Mouse (Mus musculus): ENCODE measurements around the gene Copg1. TPM values are rescaled to one million over a fixed set of nuclear protein-coding genes. Genes with fewer than 3 reads are reported as not detected.

Copg1 gene
- polyA plus RNA-seq, 1 experiment from 2014 or later: 190 TPM

GRCm38 (mm10) chr6:87898028-87898427 lies 10.4 kb downstream of the Copg1 start:
- peaks cover 88% of the 10 kb centered on the region for H3K36me3 ChIP-seq (ENCODE audit: insufficient read depth, low read length)
- H3K4me2 ChIP-seq (replicated peaks; ENCODE audit: low read depth, low read length): no peak overlapping the region
- H3K4me1 ChIP-seq (ENCODE audit: insufficient read depth, low read length): no peaks in the 10 kb centered on the region
- H3K27ac ChIP-seq (ENCODE audit: low read length): no peak overlapping the region
- ATAC-seq (ENCODE audit: low FRiP score, low TSS enrichment): no peak
- 95% methylated on average over 10 of the region's 10 CpGs for WGBS
- H3K9ac ChIP-seq (replicated peaks; ENCODE audit: low read length): no peak overlapping the region
- H3K9me3 ChIP-seq (ENCODE audit: low read length): no peaks in the 10 kb centered on the region
- H3K4me3 ChIP-seq (ENCODE audit: low read length): no peak overlapping the region
- no peaks in the 10 kb centered on the region for H3K27me3 ChIP-seq (ENCODE audit: insufficient read depth, low read length)

DNA sequence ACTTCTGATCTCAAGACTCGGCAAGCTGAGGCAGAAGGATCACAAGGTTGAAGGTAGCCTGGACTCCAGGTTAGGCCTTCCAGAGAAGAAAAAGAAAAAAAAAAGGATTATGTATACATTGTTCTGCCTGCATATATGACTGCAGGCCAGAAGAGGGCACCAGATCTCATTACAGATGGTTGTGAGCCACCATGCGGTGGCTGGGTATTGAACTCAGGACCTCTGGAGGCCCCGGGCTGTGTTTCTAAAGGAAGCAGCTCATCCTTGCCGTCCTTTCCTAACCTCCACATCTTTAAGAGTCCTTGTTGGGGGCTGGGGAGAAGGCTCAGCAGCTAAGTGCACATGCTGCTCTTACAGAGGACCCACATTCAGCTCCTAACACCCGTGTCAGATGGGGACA lies 19.0 kb downstream of the Copg1 start:
- Histone ChIP-seq H3K27ac (ENCODE audit: low read length) (no peak overlapping the region), H3K9me3 (ENCODE audit: low read length) (no peaks in the 10 kb centered on the region), H3K9ac (replicated peaks; ENCODE audit: low read length) (no peak overlapping the region), H3K27me3 (ENCODE audit: insufficient read depth, low read length) (no peaks in the 10 kb centered on the region), H3K36me3 (ENCODE audit: insufficient read depth, low read length) (peaks cover 81% of the 10 kb centered on the region), H3K4me1 (ENCODE audit: insufficient read depth, low read length) (no peaks in the 10 kb centered on the region), H3K4me2 (replicated peaks; ENCODE audit: low read depth, low read length) (no peak overlapping the region), H3K4me3 (ENCODE audit: low read length) (no peak overlapping the region)
- no peak for ATAC-seq (ENCODE audit: low FRiP score, low TSS enrichment)
- 70% methylated on average over 5 of the region's 5 CpGs for WGBS

DNA sequence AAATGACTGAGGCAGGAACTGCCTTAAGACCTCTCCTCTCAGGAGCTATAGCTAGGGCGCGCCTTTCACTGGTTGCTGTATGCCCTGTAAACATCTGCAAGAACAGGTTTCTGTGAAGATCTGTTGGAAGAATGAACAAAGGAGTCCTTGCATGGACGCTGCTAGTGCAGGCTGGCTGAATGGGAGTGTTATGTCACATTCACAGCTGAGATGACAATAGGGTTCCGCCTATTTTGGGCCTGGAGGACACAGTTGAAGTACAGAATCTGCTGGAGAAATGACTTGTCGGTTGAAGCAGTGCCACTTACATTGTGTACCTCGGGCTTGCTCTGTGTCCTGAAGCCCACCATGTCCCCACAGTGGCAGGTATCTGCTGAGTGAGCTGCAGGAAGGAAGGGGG lies 21.6 kb downstream of the Copg1 start:
- H3K9me3 ChIP-seq (ENCODE audit: low read length): no peaks in the 10 kb centered on the region
- H3K36me3 ChIP-seq (ENCODE audit: insufficient read depth, low read length): peaks cover 70% of the 10 kb centered on the region
- WGBS: 93% methylated on average over 6 of the region's 6 CpGs
- H3K9ac ChIP-seq (replicated peaks; ENCODE audit: low read length): no peak overlapping the region
- no peak overlapping the region for H3K27ac ChIP-seq (ENCODE audit: low read length)
- no peak overlapping the region for H3K4me2 ChIP-seq (replicated peaks; ENCODE audit: low read depth, low read length)
- ATAC-seq (ENCODE audit: low FRiP score, low TSS enrichment): no peak
- peaks cover 8% of the 10 kb centered on the region for H3K4me1 ChIP-seq (ENCODE audit: insufficient read depth, low read length)
- H3K27me3 ChIP-seq (ENCODE audit: insufficient read depth, low read length): no peaks in the 10 kb centered on the region
- no peak overlapping the region for H3K4me3 ChIP-seq (ENCODE audit: low read length)

DNA sequence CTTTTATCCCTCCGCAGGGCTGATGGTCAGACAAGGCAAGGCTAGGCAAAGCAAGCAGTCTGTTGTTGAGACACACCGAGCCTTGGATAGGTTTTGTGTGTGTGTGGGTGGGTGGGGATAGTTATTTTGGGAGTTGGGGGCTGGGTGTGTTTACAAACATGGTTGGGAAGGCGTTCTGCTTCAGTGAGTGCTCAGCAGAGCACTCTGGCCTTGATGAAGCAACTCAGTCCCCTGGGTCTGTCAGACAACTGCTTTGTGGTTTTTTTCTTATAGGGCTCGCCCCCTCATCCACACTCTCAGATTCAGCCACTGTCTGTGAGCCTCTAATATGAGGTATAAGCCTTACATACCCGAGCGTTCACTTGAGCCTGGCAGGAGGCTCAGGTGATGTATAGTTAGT lies 23.9 kb downstream of the Copg1 start:
- H3K27me3 ChIP-seq (ENCODE audit: insufficient read depth, low read length): no peaks in the 10 kb centered on the region
- peaks cover 26% of the 10 kb centered on the region for H3K4me1 ChIP-seq (ENCODE audit: insufficient read depth, low read length)
- no peak overlapping the region for H3K27ac ChIP-seq (ENCODE audit: low read length)
- peaks cover 53% of the 10 kb centered on the region for H3K36me3 ChIP-seq (ENCODE audit: insufficient read depth, low read length)
- no peak overlapping the region for H3K9ac ChIP-seq (replicated peaks; ENCODE audit: low read length)
- no peaks in the 10 kb centered on the region for H3K9me3 ChIP-seq (ENCODE audit: low read length)
- no peak for ATAC-seq (ENCODE audit: low FRiP score, low TSS enrichment)
- 77% methylated on average over 6 of the region's 6 CpGs for WGBS
- no peak overlapping the region for H3K4me3 ChIP-seq (ENCODE audit: low read length)
- H3K4me2 ChIP-seq (replicated peaks; ENCODE audit: low read depth, low read length): no peak overlapping the region

GRCm38 (mm10) chr6:87913661-87914325 lies 26.2 kb downstream of the Copg1 start, which contains the start of gene Hmces:
Gene Hmces, plus strand, starts transcription at chr6:87913935.
- H3K4me3 ChIP-seq (ENCODE audit: low read length): peak within 1 kb of the TSS; percentile 95
- ATAC-seq (ENCODE audit: low FRiP score, low TSS enrichment): peak; percentile 91
- H3K4me2 ChIP-seq (replicated peaks; ENCODE audit: low read depth, low read length): peak within 1 kb of the TSS; percentile 79
- 0% methylated on average over 48 of the region's 62 CpGs for WGBS
- peak within 1 kb of the TSS; percentile 91 for H3K9ac ChIP-seq (replicated peaks; ENCODE audit: low read length)
- H3K36me3 ChIP-seq (ENCODE audit: insufficient read depth, low read length): peaks cover 45% of the 10 kb centered on the region
- H3K9me3 ChIP-seq (ENCODE audit: low read length): no peaks in the 10 kb centered on the region
- H3K27ac ChIP-seq (ENCODE audit: low read length): peak within 1 kb of the TSS; percentile 95
- peaks cover 27% of the 10 kb centered on the region for H3K4me1 ChIP-seq (ENCODE audit: insufficient read depth, low read length)
- H3K27me3 ChIP-seq (ENCODE audit: insufficient read depth, low read length): no peaks in the 10 kb centered on the region

- H3K4me3 ChIP-seq (ENCODE audit: low read length): peak overlapping the region; percentile 95
- no peaks in the 10 kb centered on the region for H3K27me3 ChIP-seq (ENCODE audit: insufficient read depth, low read length)
- H3K4me1 ChIP-seq (ENCODE audit: insufficient read depth, low read length): peaks cover 27% of the 10 kb centered on the region
- 3% methylated on average over 35 of the region's 35 CpGs for WGBS
- ATAC-seq (ENCODE audit: low FRiP score, low TSS enrichment): peak; percentile 65
- peak overlapping the region; percentile 79 for H3K4me2 ChIP-seq (replicated peaks; ENCODE audit: low read depth, low read length)
- peak overlapping the region; percentile 95 for H3K27ac ChIP-seq (ENCODE audit: low read length)
- H3K36me3 ChIP-seq (ENCODE audit: insufficient read depth, low read length): peaks cover 45% of the 10 kb centered on the region
- H3K9ac ChIP-seq (replicated peaks; ENCODE audit: low read length): peak overlapping the region; percentile 91
- H3K9me3 ChIP-seq (ENCODE audit: low read length): no peaks in the 10 kb centered on the region
Measured at GRCm38 (mm10) chr6:87914326-87915102, 26.9 kb downstream of the Copg1 start.

- Histone ChIP-seq H3K4me2 (replicated peaks; ENCODE audit: low read depth, low read length) (no peak overlapping the region), H3K4me1 (ENCODE audit: insufficient read depth, low read length) (peaks cover 27% of the 10 kb centered on the region), H3K4me3 (ENCODE audit: low read length) (no peak overlapping the region), H3K9me3 (ENCODE audit: low read length) (no peaks in the 10 kb centered on the region), H3K27ac (ENCODE audit: low read length) (no peak overlapping the region), H3K27me3 (ENCODE audit: insufficient read depth, low read length) (no peaks in the 10 kb centered on the region), H3K36me3 (ENCODE audit: insufficient read depth, low read length) (peaks cover 45% of the 10 kb centered on the region), H3K9ac (replicated peaks; ENCODE audit: low read length) (no peak overlapping the region)
- 80% methylated on average over 5 of the region's 5 CpGs for WGBS
- no peak for ATAC-seq (ENCODE audit: low FRiP score, low TSS enrichment)
Measured at GRCm38 (mm10) chr6:87915939-87916338, 28.3 kb downstream of the Copg1 start.

DNA sequence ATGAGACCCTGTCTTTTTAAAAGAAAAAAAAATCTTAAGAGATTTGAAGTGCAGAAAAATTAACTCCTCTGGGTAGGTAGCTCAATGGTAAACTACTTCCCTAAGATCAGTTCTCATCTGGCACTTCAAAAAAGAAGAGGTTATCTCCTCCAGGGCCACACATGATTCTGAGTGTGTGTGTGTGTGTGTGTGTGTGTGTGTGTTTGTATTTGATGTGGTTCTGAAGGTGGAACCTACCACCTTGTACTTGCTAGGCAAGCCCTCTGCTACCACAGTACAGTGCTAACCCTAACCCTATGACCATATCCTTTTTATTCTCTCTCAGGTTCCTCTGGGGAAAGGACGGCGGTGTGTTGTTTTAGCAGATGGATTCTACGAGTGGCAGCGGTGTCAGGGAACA lies 33.6 kb downstream of the Copg1 start:
- Histone ChIP-seq H3K9me3 (ENCODE audit: low read length) (no peaks in the 10 kb centered on the region), H3K4me2 (replicated peaks; ENCODE audit: low read depth, low read length) (no peak overlapping the region), H3K9ac (replicated peaks; ENCODE audit: low read length) (no peak overlapping the region), H3K27me3 (ENCODE audit: insufficient read depth, low read length) (no peaks in the 10 kb centered on the region), H3K27ac (ENCODE audit: low read length) (no peak overlapping the region), H3K36me3 (ENCODE audit: insufficient read depth, low read length) (peaks cover 62% of the 10 kb centered on the region), H3K4me3 (ENCODE audit: low read length) (no peak overlapping the region), H3K4me1 (ENCODE audit: insufficient read depth, low read length) (peaks cover 4% of the 10 kb centered on the region; the same call in 1 of the 2 replicates)
- WGBS: 93% methylated on average over 4 of the region's 4 CpGs
- no peak for ATAC-seq (ENCODE audit: low FRiP score, low TSS enrichment)

DNA sequence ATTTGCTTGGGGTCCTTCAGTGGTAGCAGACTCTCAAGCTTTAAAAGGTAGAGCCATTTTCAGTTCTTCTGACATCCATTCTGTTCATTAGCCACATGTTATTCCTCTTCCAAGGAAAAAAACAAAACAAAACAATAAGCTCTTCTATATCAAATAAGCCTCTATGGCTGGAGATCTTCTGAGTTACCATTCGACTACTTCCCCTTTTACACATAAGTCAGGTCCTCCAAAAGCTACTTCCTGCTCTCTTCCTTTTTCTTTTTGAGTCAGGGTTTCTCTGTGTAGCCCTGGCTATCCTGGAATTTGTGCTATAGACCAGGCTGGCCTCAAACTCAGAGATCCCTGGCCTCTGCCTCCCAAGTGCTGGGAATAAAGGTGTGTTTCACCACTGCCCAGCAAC lies 36.0 kb downstream of the Copg1 start:
- H3K27ac ChIP-seq (ENCODE audit: low read length): no peak overlapping the region

DNA sequence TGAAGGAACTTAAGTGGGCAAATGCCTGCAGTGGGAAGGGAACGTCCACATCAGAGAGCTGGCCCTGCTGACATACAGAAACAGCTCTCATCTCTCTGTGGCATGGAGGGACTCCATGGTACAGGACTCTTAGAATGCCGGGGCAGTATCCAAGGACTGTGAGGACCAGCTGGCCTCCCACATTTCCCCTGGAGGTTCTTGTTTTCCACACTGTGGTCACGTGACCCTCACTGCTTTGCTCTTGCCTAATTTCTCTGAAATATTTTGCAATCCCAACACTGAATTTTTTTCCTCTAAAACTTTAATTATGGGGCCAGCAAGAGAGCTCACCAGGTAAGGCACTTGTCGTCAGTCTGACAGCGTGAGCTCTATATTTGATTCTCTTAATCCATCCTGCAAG lies 47.4 kb downstream of the Copg1 start:
- H3K4me3 ChIP-seq (ENCODE audit: low read length): no peak overlapping the region
- peaks cover 6% of the 10 kb centered on the region; the same call in 1 of the 2 replicates for H3K4me1 ChIP-seq (ENCODE audit: insufficient read depth, low read length)
- no peak for ATAC-seq (ENCODE audit: low FRiP score, low TSS enrichment)
- no peak overlapping the region for H3K4me2 ChIP-seq (replicated peaks; ENCODE audit: low read depth, low read length)
- no peak overlapping the region for H3K9ac ChIP-seq (replicated peaks; ENCODE audit: low read length)
- peaks cover 53% of the 10 kb centered on the region for H3K36me3 ChIP-seq (ENCODE audit: insufficient read depth, low read length)
- peaks cover 9% of the 10 kb centered on the region; the same call in 1 of the 2 replicates for H3K9me3 ChIP-seq (ENCODE audit: low read length)
- 86% methylated on average over 5 of the region's 5 CpGs for WGBS
- no peak overlapping the region for H3K27ac ChIP-seq (ENCODE audit: low read length)
- no peaks in the 10 kb centered on the region for H3K27me3 ChIP-seq (ENCODE audit: insufficient read depth, low read length)

More for the DNA sequence above, 36.0 kb downstream of the Copg1 start:
- Histone ChIP-seq H3K4me3 (ENCODE audit: low read length) (no peak overlapping the region), H3K9me3 (ENCODE audit: low read length) (no peaks in the 10 kb centered on the region), H3K4me2 (replicated peaks; ENCODE audit: low read depth, low read length) (no peak overlapping the region), H3K36me3 (ENCODE audit: insufficient read depth, low read length) (peaks cover 52% of the 10 kb centered on the region), H3K9ac (replicated peaks; ENCODE audit: low read length) (no peak overlapping the region), H3K27me3 (ENCODE audit: insufficient read depth, low read length) (no peaks in the 10 kb centered on the region), H3K4me1 (ENCODE audit: insufficient read depth, low read length) (no peaks in the 10 kb centered on the region)
- no peak for ATAC-seq (ENCODE audit: low FRiP score, low TSS enrichment)
- 92% methylated on average over 1 of the region's 1 CpGs for WGBS
